Mouse (Mus musculus) Muller cell, postnatal 12 days (primary cell): ENCODE data around the gene M1ap.

Source experiments
- DNase-seq: peaks from one replicate; pipeline ENCODE4 v3.0.0-alpha.2; 2015; ENCODE audit errors: inconsistent ontology term

Gene M1ap

DNA sequence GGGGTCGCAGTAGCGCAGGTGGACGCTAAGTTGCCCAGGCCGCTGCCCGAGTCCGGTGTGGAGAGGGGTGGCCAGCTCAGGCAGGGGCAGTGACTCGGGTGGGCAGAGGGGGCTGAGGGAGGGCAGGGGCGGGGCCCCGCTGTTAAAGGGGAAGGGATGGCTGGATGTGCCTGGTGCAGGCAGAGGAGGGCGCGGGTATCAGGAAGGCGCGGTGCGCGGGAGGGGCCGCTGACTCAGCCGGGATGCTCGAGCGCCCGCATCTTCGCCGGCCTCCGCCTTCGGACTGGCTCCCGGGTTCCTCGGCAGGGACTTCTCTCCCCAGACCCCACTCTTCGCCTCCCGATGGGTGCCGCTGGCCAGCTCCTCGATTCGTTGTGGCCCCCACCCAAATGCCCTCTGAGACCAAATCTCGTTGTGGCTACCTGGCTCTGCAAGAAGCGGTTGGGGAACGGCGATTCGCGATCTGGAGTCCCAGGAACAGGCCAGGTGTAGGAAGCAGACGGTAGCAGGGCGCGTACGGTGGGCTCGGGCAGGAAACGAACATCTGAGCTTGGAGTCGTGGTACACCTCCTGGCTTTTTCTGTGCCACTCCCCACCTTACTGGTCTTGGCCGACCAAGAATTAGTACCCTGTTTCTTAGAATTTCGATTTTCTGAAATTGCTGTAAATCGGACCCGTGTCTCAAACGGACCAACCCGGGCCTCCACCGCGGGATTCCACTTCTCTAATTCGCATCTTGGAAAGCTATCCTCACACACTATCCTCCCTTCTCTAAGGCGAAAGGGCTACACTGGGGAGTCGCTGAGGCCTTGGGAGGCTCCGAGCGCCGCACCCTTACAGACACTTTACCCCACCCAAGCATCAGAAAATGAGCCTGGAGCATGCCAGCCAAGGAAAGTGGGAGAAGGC, 123.9 kb downstream of the M1ap start:
- DNase-seq, result peak; percentile 65

DNA sequence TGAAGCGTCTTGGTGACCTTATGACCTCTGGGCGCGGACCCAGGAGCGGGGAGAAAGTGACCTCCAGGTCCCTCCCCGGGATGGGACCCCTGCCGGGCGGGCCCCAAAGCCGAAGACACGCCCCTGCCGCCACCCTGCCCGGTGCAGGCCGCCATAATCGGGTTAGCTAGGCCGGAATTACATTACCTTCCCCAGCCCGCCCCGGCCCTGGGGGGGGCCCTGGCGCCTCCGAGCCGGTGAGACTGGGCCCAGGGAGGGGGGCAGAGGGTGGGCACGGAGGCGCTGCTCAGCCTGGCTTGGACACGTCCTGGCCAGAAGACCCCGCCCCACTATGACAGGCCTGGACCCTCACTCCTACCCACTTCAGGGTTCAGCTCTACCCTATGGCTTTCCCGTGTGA, 124.5 kb downstream of the M1ap start:
- DNase-seq, result no peak

DNA sequence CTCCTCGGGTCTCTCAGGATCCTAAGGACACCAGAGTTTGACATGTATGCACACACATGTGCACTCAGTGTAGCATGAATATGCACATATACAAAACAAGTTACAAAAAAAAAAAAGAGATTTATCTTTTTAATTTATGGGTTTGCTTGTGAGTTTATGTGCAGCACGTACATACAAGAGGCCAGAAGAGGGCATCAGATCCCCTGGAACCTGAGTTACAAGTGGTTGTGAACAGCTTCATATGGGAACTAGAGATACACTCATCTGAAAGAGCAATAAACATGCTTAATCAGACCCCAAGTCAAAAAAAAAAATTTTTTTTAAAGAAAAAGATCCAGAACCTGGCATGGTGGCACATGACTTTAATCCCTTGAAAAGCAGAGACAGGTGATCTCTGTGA, 128.3 kb downstream of the M1ap start:
- no peak for DNase-seq

DNA sequence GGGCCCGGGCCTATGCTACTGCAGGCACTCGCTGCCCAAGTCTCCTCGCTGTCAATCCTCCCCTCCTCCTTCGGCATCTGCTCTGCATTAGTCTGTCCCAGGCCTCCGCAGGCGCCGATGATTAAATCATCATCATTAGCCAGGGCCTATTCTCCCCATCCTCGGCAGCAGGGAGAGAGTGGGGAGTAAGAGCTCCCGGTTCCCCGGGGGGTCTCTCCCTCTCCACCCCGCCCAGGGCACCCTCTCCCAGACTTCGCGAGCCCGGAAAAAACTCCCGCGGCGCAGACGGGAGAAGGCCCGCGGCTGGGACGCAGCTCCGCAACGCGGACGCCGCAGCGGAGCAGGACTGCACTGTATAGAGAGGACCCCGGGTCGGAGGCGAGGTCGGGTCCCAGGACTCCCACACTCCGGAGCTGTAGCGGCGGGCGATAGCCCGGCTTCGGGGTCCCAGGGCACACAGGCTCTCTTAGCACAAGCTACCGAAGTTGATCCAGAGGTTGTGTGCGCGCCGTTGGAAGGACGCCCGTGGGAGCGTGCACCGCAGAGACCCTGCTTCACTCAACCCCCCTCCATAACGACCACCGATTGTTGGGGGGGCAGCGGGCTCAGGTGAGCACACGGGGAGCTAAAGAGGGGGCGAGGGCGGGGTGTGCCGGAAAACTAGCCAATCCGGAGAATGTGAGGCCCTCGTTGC, 131.1 kb downstream of the M1ap start, which contains the start of gene Pcgf1:
Gene Pcgf1 (plus strand): TSS at position 240 of the 694 bp plus-strand sequence.
- peak; percentile 57 for DNase-seq

DNA sequence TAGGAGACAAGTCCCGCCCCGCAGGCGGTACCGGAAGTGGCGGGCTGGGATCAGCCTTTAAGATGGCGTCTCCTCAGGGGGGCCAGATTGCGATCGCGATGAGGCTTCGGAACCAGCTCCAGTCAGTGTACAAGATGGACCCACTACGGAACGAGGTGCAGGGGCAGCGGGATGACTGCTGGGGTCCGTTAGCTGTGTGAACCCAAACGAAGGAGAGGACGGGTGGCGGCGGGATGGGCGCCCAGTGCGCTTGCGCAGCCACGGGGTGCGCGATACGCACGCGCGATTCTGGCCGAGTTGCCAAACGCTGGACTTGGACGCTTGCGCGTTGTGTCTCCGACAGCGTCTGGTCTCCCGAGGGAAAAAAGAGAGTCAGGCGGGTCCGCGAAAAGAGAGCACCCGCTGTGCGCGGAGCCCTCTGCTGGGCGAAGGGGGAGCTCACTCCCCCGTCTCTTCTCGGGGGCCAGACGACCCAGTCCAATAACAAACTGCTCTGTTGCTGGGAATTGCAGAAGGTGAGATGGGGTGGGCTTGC, 131.7 kb downstream of the M1ap start:
- peak; percentile 98 for DNase-seq
